Mouse (Mus musculus): ENCODE data around the gene Fam49a.

DNA sequence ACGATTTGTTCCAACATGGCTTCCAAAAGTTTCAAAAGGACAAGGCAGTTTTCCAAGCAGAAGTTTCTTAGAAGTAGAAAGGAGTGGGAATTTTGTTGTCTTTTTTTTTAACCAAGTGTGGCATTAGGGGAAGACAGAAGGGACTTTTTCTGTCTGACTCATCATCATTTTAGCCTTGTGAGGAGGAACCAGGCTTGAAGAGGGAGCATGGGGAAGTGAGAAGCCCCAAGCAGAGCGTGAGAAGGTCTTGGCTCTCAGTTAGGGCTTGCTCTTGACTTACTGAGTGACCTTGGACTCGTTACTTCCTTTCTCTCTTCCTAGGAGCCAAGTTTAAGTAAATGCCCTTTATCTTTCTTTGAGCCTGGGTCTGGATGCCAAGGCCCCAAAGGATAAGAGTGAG is 8.6 kb downstream of the Fam49a start:
- TF ChIP-seq POLR2A (IDR thresholded peaks at IDR 0.05; ENCODE audit: insufficient read depth, low read depth, low read length), result no peak
- TF ChIP-seq CTCF (IDR thresholded peaks at IDR 0.05), result no peak
